Mouse (Mus musculus) MEL (cell line): ENCODE measurements around the gene Fgf6.

Experiments used
- CTCF ChIP-seq, 3 experiments: IDR thresholded peaks in 2 of 3; conservative IDR thresholded peaks in 1 of 3; 2 replicates each; pipeline ENCODE4 v1.5.1; 2011 to 2012; ENCODE audit warnings: low read length in 3 of 3, low read depth in 2 of 3, mild to moderate bottlenecking in 2 of 3, improper control_type of control experiment in 1 of 3, inconsistent platforms in 1 of 3, mixed read lengths in 1 of 3, moderate library complexity in 1 of 3; ENCODE audit not compliant: control insufficient read depth in 1 of 3, insufficient read depth in 1 of 3, poor library complexity in 1 of 3, severe bottlenecking in 1 of 3
- E2F4 ChIP-seq: IDR thresholded peaks from 2 replicates; pipeline ENCODE4 v1.6.1; 2011; ENCODE audit warnings: low read depth, low read length, improper control_type of control experiment, borderline replicate concordance
- EP300 ChIP-seq, 2 experiments: IDR thresholded peaks; 2 replicates each; pipeline ENCODE4 v1.6.1; 2011; ENCODE audit warnings: improper control_type of control experiment in 2 of 2, low read length in 2 of 2, low read depth in 1 of 2, mild to moderate bottlenecking in 1 of 2
- HCFC1 ChIP-seq: IDR thresholded peaks from 2 replicates; pipeline ENCODE4 v1.6.1; 2012; ENCODE audit warnings: low read depth, mild to moderate bottlenecking, inconsistent platforms, low read length, improper control_type of control experiment, moderate library complexity
- JUND ChIP-seq: IDR thresholded peaks from 2 replicates; pipeline ENCODE4 v1.6.1; 2011; ENCODE audit warnings: low read depth, mild to moderate bottlenecking, improper control_type of control experiment, low read length
- MYC ChIP-seq: IDR thresholded peaks from 2 replicates; pipeline ENCODE4 v1.6.1; 2011; ENCODE audit warnings: low read depth, mild to moderate bottlenecking, low read length, improper control_type of control experiment, moderate library complexity
- POLR2A ChIP-seq, 2 experiments: IDR thresholded peaks; 2 replicates each; pipeline ENCODE4 v1.6.1; 2011 to 2012; ENCODE audit warnings: low read length in 2 of 2, mild to moderate bottlenecking in 2 of 2, control low read depth in 1 of 2, improper control_type of control experiment in 1 of 2, low read depth in 1 of 2, moderate library complexity in 1 of 2; ENCODE audit not compliant: control insufficient read depth in 1 of 2, insufficient read depth in 1 of 2, poor library complexity in 1 of 2
- POLR2AphosphoS2 ChIP-seq: IDR thresholded peaks from 2 replicates; pipeline ENCODE4 v1.6.1; 2011; ENCODE audit warnings: low read length, improper control_type of control experiment
- TBP ChIP-seq: IDR thresholded peaks from 2 replicates; pipeline ENCODE4 v1.8.0; 2011; ENCODE audit warnings: low read depth, low read length, improper control_type of control experiment
- UBTF ChIP-seq: IDR thresholded peaks from 2 replicates; pipeline ENCODE4 v1.6.1; 2012; ENCODE audit warnings: low read depth, mild to moderate bottlenecking, inconsistent platforms, low read length, improper control_type of control experiment, moderate library complexity, borderline replicate concordance; ENCODE audit not compliant: insufficient read depth
- ZC3H11A ChIP-seq: IDR thresholded peaks from 2 replicates; pipeline ENCODE4 v1.6.1; 2012; ENCODE audit warnings: low read depth, mild to moderate bottlenecking, inconsistent platforms, low read length, improper control_type of control experiment
- ZMIZ1 ChIP-seq: IDR thresholded peaks from 2 replicates; pipeline ENCODE4 v1.6.1; 2012; ENCODE audit warnings: low read depth, mild to moderate bottlenecking, inconsistent platforms, low read length, improper control_type of control experiment, moderate library complexity

DNA sequence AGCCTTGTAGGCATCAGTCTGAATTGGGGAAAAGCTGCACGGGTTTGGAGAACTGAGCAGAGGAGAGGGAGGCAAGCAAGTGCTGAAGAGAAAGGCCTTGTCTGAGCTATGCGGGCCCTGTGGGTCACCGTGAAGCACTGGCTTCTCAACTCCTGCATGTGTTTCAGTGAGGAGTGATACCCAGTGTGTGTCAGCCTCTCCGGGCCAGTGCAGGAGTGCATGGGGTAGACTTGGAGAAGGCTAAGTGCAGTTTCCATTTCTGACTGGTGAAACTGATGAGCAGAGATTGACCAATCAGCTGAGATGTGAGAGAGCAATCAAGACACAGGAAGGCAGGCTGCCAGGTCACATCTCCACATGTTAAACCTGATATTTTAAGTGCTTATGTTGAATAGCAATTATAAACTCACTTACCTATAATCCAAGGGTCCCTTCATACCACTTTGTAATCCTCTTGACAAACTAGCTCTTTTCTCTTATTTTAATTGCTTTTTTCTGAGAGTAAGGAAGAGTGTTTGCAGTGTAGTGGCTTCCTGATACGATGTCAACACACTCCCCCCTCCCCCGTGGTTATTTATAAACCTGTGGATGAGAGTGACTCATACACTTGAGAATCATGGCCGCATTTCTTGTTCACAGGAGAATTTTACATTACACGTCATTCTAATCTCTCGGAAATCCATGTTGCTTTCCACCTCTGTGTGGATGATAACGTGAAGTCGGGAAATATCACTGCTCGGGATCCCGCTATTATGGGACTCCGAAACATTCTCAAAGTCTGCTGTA lies 49.0 kb upstream of the Fgf6 start:
- TF ChIP-seq POLR2AphosphoS2 (no peak), CTCF (IDR thresholded peaks at IDR 0.05 in 2 of 3, conservative IDR thresholded peaks at IDR 0.05 in 1 of 3; ENCODE audit: control insufficient read depth in 1 of 3, insufficient read depth in 1 of 3, low read depth in 2 of 3, low read length in 3 of 3, poor library complexity in 1 of 3, severe bottlenecking in 1 of 3) (no peak), HCFC1 (no peak), ZC3H11A (no peak), POLR2A (IDR thresholded peaks at IDR 0.05; ENCODE audit: control insufficient read depth in 1 of 2, insufficient read depth in 1 of 2, low read depth in 1 of 2, low read length in 2 of 2, poor library complexity in 1 of 2) (no peak), UBTF (no peak), JUND (no peak), MYC (no peak), EP300 (IDR thresholded peaks at IDR 0.05; ENCODE audit: low read depth in 1 of 2, low read length in 2 of 2) (no peak), ZMIZ1 (no peak), TBP (no peak), E2F4 (no peak)
